Mouse (Mus musculus) kidney, adult 8-10 months (tissue): ENCODE results near the gene Enpp1.

Experiments
- DNase-seq, 2 experiments: peaks; one replicate each; pipeline ENCODE4 v3.0.0; 2022

Enpp1 gene

GRCm38 (mm10) chr10:24711480-24712366 lies at the start of gene Enpp1:
Enpp1 (minus strand) TSS chr10:24712159.
- DNase-seq, result peak; percentile 73 to 79

GRCm38 (mm10) chr10:24758326-24758915 lies 46.5 kb upstream of the Enpp1 start:
- DNase-seq, result no peak

- DNase-seq, result no peak
Measured at GRCm38 (mm10) chr10:24754874-24755540, 43.0 kb upstream of the Enpp1 start.

GRCm38 (mm10) chr10:24754251-24754835 lies 42.4 kb upstream of the Enpp1 start:
- no peak for DNase-seq

- peak in 1 of 2 experiments; percentile 4 for DNase-seq
Measured at GRCm38 (mm10) chr10:24753536-24754250, 41.7 kb upstream of the Enpp1 start.

DNA sequence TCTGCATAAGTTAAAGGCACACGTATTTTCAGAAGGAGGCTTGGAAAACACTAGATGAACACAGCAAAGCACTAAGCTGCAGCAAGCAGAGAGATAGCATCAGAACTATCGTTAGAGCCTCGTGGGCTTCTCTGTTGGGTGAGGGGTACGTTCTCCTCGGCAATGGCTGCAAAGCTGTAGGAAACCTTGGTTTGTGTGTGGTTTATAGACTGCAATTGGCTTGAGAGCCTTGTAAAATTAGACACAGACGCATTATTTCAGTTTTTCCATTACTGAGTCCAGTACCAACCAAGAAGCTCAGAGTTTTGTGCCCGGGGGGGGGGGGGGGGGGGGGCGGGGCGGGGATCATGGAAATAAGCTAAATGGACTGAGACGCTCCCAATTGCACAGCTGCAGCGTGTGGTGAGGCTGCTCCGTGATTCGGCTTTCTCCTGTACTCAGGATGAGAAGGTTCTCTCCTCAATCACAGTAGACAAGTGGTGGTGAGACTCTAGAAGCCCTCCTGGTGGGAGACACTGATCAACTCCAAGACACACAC lies 31.1 kb upstream of the Enpp1 start:
- no peak for DNase-seq

- DNase-seq, result no peak
Measured at GRCm38 (mm10) chr10:24741229-24742198, 29.6 kb upstream of the Enpp1 start.

DNA sequence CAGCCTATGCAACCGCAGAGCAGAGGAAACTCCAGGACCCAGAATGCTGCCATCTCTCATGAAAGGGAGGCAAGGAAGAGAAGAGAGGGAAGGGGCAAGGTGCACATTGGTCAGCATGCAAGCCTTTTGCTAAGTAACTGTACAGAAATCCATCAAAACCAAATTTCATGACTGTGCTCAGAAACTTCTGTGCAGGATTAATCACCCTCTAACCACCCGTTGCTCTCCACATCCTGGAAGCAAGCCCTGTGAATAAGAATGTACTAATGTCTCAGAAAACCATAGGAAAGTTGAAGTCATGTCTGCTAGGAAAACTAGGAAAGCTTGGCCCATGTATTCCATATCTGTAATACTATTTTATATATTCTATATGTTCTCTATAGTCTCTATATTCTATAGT lies 27.2 kb upstream of the Enpp1 start:
- DNase-seq, result no peak

- no peak for DNase-seq
Measured at GRCm38 (mm10) chr10:24738456-24738855, 26.5 kb upstream of the Enpp1 start.

DNA sequence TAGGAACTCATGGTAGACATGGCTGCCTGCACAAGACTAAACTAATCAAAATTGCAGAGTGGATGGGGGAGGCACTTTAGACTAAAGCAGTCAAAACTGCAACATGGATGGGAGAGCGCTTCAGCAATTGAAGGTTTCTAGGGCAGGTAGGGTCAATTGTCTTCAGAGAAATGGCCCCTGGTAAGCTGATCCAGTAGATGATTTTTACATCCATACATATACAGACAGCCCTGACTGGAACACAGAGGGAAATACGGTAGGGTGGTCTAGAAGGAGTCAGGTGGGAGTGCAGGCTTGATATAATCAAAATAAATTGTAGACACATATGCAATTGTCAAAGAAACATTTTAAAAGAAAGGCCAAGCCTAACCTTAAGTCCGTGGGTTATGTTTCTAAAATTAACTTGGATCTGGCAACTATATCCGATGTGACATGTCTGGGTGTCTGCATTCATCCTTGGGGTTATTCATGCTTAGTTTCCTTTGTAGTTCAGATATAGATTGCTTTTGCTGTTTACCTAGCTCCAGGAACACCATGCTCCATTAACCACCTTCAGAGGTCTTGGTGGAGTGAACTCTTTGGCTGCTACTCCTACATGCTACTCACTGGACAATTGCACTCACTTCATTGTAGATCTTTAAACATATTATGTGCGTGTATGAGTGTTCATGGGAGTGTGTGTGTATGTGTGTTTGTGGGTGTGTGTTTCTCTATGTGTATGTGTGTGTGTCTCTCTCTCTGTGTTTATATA lies 23.2 kb upstream of the Enpp1 start:
- no peak for DNase-seq

- DNase-seq, result no peak
Measured at GRCm38 (mm10) chr10:24727478-24727877, 15.5 kb upstream of the Enpp1 start.

DNA sequence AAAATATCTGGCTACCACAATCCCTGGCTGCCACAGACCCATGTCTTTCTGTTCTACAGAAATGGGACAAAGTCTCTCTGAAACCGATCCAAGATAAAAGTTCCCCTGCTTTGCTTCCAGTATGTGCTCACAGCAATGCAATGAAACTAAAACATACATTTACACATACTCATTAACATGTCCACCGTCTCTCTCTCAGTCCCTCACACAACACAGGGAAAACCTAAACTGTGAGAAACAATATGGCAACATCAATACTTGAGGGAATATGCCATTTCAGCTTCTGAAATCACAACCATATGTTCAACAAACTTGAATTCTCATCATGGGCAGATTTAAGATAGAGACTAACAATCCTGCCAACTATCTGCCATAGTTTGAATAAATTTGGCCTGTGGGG lies 13.2 kb upstream of the Enpp1 start:
- no peak for DNase-seq

DNA sequence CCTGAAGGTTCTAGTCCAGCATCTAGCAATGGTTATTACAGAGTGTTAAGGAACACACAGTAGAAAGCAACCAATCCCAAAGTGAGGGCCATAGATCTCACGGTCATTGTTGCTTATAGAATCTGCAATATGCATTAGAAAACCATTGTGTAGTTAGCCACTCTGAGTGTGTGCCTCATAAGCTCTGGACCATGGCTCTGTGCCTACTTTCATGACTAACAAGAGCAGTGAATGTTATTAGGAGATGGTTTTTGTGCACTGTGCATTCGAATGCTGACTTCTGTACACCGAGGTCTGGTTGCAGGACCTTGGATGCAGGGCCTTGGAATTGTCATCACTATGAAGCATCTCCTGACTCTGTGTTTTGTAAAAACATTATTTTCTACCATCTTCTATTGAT lies 9.9 kb upstream of the Enpp1 start:
- no peak for DNase-seq

DNA sequence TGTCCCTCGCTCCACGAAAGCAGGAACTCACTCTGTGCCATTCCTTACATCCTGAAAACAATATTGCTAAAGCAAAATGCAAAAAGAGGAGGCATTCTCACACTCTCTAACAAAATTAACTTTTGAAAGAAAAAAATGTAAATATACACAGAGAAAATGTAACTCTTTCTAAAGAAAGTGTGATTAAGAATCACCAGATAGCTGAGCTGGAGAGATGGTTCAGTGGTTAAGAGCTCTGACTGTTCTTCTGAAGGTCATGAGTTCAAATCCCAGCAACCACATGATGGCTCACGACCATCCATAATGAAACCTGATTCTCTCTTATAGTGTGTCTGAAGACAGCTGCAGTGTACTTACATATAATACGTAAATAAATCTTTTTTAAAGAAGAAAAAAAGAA lies 7.4 kb upstream of the Enpp1 start:
- no peak for DNase-seq

GRCm38 (mm10) chr10:24718720-24719119 lies 6.8 kb upstream of the Enpp1 start:
- no peak for DNase-seq

- DNase-seq, result no peak
Measured at GRCm38 (mm10) chr10:24718058-24718457, 6.1 kb upstream of the Enpp1 start.

GRCm38 (mm10) chr10:24716232-24716631 lies 4.3 kb upstream of the Enpp1 start:
- no peak for DNase-seq

GRCm38 (mm10) chr10:24712901-24713300 lies 942 bp upstream of the Enpp1 start:
- no peak for DNase-seq

GRCm38 (mm10) chr10:24712367-24712761 lies 405 bp upstream of the Enpp1 start:
- DNase-seq, result no peak

GRCm38 (mm10) chr10:24711071-24711470 lies 888 bp downstream of the Enpp1 start:
- DNase-seq, result no peak
